Mouse (Mus musculus) MN1 (cell line): Measurements from ENCODE around the gene Sumf1.

Source experiments
- DNase-seq: peaks from one replicate; pipeline ENCODE4 v3.0.0-alpha.2; 2016; ENCODE audit warnings: low spot score

Sumf1 gene

DNA sequence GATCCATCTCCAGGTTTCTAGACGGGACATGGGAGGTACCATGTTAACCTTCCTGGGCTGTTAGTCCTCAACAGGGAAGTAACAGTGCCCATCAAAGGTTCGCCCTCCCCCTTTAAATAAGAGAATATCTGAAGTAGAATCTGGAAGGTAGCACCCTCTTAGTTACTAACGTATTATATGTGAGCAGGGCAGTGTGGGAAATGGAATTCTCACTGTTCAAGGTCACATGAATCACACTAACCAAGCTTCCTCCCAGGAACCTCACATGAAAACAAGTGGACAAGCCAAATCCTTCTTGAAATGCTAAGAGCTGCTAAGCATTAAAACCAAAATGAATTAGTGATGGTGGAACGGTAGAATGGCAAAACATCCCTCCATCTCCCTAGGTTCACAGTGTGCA is 38.7 kb downstream of the Sumf1 start:
- no peak for DNase-seq

DNA sequence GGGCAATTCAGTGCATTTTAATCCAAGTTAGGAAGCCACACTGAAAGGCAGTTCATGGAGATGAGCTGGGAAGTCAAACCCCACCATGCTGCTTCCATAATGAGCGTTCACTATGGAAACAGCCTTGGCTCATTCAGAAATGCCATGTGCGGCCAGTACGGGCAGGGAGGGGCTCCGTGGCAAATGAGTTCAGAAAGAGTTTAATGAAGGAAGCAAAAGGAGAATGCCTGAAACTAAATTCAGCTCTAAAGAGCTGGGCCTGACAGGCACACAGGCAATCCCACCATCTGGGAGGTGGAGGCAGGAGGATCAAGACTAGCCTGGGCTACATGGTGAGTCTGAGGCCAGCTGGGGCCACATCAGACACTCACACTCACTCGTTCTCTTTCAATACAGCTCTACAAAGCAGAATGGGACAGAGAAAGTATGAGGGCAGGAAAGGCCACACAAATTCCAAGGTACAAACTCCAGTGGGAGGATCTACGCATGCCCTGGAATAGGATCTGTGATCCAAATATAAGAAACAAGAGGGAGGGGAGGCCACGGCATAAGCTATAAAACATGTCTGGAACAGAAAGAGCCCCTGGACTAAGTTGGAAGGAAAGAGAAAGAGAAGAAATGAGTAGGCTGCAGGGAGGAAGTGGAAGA is 39.3 kb downstream of the Sumf1 start:
- no peak for DNase-seq

GRCm38 (mm10) chr6:108145241-108145640 is 40.1 kb downstream of the Sumf1 start:
- no peak for DNase-seq

DNA sequence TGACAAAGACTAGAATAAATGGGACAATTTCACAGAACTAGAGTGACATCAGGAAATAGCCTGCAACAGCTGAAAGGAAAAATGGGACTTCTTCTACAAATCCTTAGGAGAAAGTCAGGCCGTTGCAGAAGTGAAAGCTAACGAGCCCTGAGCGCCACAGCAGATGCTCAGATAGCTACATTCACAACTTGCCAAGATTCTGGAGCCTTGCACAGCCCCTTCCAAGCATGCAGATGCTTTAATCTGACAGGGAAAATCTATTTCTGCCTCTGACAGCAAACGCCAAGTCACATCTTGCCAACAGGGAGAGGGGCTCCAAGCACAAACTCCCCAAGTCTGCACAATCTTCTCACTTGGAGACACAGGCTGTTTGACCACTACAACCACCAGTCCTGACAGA is 42.6 kb downstream of the Sumf1 start:
- no peak for DNase-seq

DNA sequence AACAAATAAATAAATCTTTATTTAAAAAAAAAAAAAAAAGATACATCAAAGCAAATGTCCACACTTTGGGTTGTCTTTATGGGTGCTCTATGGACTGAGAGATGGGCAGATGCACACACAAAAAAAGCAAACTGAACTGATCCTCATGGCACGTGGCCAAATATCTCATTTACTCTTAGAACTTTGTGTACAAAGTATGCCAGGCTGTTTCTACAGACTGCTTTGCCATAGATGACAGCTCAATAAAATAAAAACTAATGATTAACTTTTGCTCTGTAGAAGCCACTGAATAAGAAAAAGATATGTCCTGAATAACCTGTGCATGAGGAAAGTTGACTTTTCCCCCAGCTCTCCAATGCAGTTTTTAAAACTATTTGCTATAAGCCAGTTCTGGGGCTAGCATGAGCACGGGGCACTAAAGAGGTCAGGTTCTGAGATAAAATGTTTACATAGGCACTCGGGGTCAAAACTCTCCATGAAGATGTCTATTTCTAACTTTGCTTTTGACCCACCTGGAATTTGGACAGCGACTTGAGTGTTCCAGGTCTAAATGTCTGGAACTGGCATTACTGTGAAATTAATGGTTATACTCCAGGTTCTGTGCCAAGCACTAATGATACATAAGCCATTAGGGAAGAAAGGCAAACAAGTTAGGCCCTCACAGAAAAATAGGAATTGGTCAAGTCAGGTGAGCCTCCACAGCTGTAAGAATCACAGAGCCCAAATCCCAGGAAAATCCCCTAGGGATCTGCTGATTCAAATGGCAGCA is 44.5 kb downstream of the Sumf1 start:
- no peak for DNase-seq

DNA sequence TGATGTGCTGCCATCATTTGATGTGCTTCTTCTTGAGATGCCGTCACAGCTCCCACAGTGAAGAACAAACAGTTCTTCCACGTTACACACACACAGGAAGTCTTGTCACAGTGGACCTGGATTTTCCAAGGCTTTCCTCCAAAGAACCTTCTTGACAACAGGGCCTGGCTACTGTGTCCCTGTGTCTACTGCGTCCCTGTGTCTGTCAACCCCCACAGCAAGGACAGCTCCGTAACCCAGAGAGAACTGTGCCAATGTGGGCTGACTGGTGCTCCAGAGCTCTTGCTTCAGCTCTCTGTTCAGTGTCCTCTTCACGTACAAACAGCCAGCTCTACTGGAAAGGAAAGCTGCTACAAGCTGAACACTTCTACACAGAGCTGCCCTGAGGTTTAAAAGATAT is 48.4 kb downstream of the Sumf1 start:
- no peak for DNase-seq

GRCm38 (mm10) chr6:108136286-108136685 is 49.1 kb downstream of the Sumf1 start:
- no peak for DNase-seq

- no peak for DNase-seq
Measured at GRCm38 (mm10) chr6:108132268-108132935, 53.0 kb downstream of the Sumf1 start.

GRCm38 (mm10) chr6:108130718-108131117 is 54.7 kb downstream of the Sumf1 start:
- no peak for DNase-seq

DNA sequence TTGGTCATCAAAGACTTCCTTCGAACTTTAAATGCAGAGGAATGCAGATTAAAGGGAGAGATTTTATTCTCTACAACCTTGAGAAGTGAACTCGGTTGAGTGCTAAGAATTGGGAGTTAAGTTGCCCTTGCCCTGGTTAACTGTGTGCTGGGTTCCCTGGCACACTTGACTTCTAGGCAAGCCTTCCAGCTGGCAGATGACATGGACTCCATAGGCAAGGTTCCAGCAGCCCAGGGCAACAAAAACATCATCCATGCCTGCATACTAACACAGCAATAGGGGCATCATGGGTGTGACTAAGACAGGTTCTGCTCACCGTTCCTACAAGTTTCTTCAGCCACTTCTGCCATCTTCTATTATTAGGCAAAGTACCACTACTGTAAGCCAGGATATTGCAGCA is 58.8 kb downstream of the Sumf1 start:
- no peak for DNase-seq

GRCm38 (mm10) chr6:108125474-108125873 is 59.9 kb downstream of the Sumf1 start:
- DNase-seq, result no peak

DNA sequence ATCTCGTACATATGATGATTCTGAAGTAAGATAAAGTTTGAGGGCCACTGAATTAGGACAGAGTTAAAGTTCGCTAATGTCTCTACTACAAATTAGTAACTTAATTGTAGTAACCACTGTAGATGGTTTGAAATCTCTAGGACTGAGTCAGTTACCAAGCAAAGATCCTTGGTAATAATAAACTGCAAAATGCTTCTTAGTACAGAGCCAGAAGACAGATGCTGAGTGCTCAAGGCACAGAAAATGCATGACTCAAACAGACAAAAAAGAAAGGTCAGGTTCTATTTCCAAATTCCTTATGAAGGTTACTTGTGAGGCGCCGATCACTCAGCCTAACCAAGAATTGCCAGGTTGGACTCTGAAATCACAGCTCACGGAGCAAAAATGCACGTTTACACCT is 67.5 kb downstream of the Sumf1 start:
- DNase-seq, result no peak

DNA sequence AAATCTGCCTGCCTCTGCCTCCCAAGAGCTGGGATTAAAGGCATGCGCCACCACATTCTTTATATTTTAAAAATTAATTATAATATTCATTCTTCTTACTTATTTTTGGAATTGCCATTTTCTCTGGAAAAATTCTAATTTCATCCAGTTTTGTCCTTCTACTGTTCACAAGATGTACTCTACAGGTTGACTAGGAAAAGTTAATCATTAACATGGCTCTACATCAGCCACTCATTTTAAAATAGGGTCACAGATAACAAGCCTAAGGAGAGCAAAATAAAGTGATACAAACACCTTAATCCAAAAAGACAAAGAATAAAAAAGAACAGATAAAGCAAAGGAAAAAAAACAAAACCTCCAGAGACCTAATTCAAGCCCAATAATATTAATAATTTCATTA is 70.4 kb downstream of the Sumf1 start:
- DNase-seq, result no peak

- DNase-seq, result no peak
Measured at GRCm38 (mm10) chr6:108111693-108112092, 73.7 kb downstream of the Sumf1 start.

GRCm38 (mm10) chr6:108110336-108110735 is 75.0 kb downstream of the Sumf1 start:
- DNase-seq, result no peak

GRCm38 (mm10) chr6:108107376-108107775 is 78.0 kb downstream of the Sumf1 start:
- no peak for DNase-seq

DNA sequence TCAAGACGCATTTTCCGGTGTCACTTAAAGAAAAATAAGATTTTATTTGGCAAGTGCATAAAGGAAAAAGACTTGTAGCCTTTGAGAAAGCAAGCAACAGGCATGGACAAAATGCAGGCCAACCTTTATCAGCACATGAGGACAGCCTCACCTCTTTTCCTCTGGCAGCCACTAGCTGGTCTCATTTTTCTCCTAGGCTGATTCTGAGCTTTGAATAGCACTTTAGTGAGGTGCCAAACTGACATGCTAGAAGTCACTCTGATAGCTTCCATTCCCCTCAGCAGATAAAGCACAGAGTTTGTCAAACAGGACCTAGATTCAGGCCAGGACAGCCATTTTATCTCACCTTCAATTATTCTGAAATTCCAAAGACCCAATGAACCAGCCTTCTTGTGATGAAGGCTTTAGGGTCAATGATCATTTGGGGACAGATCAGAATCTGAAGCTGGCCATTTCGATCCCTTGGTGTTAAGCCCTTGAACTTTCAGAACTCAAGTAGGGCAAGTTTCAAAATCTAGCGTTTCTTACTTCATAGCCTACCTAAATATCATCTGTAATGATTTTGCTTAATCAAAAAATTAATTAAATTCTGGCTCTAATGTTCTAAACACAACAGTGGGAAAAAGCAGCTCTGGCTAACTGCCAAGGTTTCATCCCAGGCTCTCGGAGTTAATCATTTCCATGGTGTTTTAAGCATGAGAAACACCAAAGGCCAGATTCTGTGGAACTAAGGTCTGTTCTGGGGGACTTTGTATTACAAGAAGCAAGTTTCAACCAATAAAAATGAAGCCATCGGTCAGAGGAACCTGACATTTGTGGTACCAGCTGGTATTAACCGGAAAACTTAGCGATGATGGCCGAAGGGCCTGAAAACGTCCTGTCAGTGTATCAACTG is 83.2 kb downstream of the Sumf1 start:
- DNase-seq, result no peak

DNA sequence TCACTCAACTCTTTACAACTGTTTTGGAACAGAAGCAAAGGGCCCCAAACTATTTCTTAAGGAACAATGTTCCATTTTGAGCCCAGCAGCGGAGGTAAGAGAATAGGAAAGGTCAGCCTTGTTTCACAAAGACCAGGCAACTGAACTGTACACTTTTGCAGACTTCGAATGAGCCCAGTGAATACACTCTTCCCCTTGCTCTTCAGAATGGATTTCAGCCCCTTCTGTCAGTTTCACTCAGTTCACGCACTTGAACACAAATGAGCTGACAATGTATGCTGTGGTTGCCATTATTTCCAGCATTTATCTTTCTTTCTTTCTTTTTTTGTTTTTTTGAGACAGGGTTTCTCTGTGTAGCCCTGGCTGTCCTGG is 86.5 kb downstream of the Sumf1 start:
- DNase-seq, result no peak

DNA sequence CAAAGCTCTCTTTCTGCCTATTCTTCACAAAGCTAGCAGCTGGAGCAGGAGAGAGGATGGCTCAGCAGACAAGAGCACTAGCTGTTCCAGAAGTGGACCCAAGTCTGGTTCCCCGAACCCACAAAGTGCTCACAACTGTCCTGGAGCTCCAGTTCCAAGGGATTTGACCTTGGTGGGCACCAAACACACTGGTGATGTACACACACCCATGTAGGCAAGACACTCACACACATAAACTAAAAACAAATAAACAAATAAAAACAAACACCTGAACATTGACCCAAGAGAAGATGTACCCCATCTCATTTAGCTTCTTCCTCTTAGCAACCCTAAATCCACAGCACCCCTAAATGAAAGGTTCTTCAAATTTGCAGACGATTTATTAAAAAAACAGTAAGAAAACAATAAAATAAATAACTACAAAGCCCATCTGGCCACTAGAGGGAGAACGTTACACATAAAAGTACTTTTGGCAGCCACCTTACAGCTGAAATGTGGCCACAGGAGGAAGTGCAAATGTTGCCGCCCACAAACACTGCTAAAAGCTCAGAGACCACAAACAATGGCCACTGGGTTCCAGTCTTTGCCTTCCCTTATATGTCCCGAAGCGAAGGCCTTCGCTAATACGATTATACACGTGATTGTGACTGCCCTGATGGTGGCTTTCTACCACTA is 87.1 kb downstream of the Sumf1 start:
- DNase-seq, result peak; percentile 81

GRCm38 (mm10) chr6:108095445-108095844 is 89.9 kb downstream of the Sumf1 start:
- no peak for DNase-seq

- DNase-seq, result no peak
Measured at GRCm38 (mm10) chr6:108093449-108093848, 91.9 kb downstream of the Sumf1 start.

- no peak for DNase-seq
Measured at GRCm38 (mm10) chr6:108092646-108093045, 92.7 kb downstream of the Sumf1 start.
